Mouse (Mus musculus): ENCODE measurements at regions not wholly inside any gene's neighbourhood (a gene's known extent, or its start where the extent isn't known, plus 50 kb on each side); places are given as distances from the start of the nearest gene placed in this dataset.

DNA sequence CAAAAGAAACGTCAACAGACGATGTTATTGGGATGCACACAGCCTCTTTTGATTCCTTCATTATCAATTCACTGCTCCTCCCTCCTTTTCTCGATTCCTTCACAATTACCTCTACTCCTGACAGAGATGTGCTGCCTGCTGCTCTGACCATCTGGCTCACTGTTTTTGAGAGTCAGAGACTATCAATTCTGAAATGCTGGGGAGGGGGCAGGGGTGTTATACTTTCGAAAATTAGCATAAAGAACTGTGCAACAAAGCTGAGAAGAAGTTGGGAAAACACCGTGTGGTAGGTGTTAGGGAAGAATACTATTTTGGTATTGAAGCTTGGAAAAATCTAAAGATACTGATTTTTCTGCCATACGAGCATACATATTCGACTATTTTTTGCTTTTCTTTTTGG is 96.4 kb downstream of the Nedd1 start:
- DNase-seq (ENCODE audit: low spot score in 2 of 2) = peak in 1 of 2 experiments; percentile 55

- peak in 1 of 2 experiments; percentile 9 for DNase-seq (ENCODE audit: low spot score in 2 of 2)
Observed at GRCm38 (mm10) chr10:92615684-92616379, 106.4 kb downstream of the Nedd1 start.

GRCm38 (mm10) chr10:92614341-92614740 is 107.9 kb downstream of the Nedd1 start:
- DNase-seq (ENCODE audit: low spot score in 2 of 2) = no peak

DNA sequence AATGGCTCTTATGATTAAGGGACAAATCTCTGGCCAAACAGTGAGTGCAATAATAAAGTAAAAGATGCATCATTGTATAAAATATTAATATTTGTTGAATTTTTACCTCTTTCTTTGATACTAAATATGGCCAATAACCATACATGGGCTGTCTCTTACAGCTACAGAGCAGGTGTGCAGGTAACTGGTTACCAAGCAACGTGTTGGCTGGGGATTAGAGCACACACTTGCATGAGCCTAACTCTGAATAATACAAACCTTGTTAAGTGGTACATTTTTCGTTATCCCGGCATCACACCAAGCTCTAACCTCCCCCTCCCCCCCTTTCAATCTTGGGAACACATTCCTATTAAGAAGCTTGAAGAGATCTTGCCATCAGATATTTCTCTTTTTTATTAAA is 111.2 kb downstream of the Nedd1 start:
- DNase-seq (ENCODE audit: low spot score in 2 of 2) = no peak

- DNase-seq (ENCODE audit: low spot score in 2 of 2) = peak; percentile 30 to 40
Observed at GRCm38 (mm10) chr10:92606761-92607160, 115.5 kb downstream of the Nedd1 start.

- DNase-seq (ENCODE audit: low spot score in 2 of 2) = no peak
Observed at GRCm38 (mm10) chr10:92605646-92606045, 116.6 kb downstream of the Nedd1 start.

- no peak for DNase-seq (ENCODE audit: low spot score in 2 of 2)
Observed at GRCm38 (mm10) chr10:92600116-92600515, 122.1 kb downstream of the Nedd1 start.

DNA sequence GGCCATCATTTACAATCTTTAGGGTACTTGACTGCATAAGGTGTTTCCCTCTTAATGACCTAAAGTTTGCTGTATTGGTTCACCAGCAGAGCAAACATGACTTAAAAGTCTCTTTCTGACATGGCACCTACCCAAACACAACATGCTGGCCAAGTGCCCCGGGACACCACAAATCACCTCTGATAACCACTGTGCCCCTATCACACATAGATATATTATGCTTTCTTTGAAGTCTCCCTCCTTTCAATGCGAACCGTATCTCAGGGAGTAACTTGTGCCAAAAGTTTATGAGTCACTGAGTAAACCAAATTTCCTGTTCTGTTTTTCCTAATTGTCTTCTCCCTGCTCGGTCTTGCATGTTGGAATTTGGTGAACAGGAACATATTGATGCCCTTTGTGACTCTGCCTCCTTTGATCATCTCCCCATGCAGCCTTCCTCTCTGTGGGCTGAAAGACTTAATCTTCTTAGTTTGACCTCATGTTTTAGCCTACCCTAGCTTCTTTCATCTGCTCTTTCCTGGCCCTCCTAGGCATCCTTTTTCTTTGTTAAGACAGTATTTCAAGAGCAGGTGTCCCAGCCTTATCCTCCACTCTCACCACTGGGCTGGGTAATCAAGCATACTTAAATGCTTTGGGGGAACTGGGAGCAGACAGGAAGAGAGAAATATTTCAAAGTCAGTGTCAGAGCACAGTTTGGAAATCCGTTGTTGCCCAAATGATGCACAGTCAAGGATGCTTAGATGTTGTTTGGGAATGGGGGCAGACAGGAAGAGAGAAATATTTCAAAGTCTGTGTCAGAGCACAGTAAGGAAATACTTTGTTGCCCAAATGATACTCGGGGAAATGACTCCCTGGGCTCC is 126.5 kb downstream of the Nedd1 start:
- DNase-seq (ENCODE audit: low spot score in 2 of 2) = no peak

- DNase-seq (ENCODE audit: low spot score in 2 of 2) = no peak
Observed at GRCm38 (mm10) chr10:92593947-92594460, 128.2 kb downstream of the Nedd1 start.

DNA sequence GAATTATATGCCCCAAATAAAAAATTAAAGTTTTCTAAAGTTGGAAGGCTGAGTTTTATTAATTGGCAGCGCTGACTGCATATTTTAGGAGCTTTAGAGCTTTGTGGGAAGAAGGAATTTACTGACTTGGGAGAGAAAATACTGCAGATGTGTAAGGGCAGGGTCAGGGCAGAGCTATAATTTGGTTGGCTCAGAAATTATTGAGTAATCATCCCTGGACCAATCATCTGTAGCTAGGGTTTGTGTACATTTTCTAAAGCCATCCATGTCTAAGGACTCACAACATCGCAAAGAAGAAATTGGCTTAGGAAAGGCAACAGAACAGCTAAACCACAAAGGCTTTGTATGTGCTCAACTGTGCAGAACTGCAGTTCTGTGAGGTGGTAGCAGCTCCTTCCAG is 143.3 kb downstream of the Nedd1 start:
- no peak for DNase-seq (ENCODE audit: low spot score in 2 of 2)

- DNase-seq (ENCODE audit: low spot score in 2 of 2) = no peak
Observed at GRCm38 (mm10) chr10:92570496-92570895, 151.7 kb downstream of the Nedd1 start.

DNA sequence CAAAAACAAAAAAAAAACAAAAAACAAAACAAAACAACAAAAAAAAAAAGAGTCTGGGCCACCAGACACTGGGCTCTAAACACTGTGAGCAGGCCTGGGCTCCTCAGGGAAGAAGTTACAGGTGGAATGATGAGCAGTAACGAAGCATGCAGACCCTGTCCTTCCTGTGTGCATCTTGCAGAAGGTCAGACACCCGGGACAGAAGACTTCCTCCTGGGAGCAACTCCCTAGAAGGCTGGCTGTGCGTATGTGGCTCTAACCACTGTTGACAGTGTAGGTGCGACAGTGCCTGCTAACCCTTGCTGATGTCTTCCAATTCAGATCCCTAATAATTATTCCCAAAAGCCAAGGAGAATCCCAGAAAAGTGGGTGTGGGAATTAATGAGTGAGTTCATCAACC is 164.8 kb downstream of the Nedd1 start:
- DNase-seq (ENCODE audit: low spot score in 2 of 2) = no peak

DNA sequence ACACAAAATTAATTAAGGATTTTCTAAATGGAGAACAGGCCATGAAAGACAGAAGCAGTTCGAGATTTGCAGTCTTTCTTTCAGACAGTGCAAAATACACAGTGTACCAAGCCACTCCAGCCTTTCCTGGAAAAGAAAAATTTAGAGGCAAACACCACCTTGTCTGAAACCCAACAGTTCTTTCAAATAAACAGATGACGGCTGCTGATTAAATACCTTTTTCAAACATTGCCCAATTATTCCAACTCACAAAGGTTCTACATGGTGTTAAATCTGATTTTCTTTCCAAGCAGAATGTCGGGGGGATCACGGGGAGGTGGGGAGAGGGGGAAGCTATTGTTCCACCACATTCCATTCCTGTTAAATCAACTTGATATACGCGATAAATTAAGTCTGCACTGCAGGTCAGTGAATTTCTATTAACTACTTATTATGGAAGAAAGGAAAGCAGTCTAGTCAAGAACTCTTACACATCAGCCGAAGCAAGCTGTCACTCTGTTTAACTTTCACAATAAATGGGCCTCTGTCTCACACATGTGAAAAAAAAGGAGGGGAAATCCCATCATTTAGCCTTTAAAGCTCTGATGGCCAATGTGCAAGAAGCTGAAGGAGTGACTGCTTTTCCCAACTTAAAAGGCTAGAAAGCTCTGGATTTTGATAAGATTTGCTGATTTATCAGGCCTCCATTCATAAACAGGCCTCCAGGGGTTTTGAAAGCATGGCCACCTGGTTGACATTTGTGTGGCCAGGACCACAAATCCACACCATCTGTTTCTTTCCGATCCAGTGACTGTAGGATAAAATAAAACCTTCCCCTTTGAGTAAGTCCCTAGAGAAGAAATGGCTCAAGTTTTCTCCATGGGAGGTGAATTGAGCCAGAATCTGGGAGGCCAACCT is 165.4 kb downstream of the Nedd1 start:
- no peak for DNase-seq (ENCODE audit: low spot score in 2 of 2)

DNA sequence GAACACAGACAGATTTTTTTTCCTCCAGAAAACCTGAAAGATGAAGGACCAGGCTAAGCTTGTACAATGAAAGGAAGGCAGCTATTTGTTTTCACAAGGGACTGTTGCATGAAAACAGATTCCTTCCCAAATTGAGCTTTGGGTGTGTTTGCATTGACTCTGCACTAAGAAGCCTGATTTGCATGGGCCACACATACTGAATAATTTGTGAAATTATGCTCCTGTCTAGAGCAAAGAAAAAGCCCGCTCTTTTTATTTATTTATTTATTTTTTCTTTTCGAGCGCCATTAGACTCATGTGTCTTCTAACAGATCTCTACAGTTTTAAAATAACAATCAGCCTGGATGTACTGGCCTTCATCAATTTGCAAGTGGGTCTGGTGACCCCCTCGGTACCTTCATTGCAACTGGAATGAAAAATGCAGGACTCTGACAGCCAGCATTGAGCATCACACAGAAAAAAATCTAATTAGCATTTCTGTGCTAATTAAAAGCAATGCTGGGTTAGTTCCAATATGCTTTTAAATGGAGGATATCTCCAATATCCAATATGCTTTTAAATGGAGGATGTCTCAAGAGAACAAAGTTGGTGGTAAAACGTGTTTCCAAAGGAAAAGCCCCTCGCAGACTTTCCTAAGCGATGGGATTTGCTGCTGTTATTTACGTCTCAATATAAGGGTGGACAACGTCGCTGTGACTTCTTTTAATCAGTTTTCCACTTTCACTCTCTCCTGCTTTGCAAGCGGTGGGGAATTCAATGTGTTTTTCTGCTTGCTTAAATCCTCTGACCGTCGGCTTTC is 166.3 kb downstream of the Nedd1 start:
- no peak for DNase-seq (ENCODE audit: low spot score in 2 of 2)

DNA sequence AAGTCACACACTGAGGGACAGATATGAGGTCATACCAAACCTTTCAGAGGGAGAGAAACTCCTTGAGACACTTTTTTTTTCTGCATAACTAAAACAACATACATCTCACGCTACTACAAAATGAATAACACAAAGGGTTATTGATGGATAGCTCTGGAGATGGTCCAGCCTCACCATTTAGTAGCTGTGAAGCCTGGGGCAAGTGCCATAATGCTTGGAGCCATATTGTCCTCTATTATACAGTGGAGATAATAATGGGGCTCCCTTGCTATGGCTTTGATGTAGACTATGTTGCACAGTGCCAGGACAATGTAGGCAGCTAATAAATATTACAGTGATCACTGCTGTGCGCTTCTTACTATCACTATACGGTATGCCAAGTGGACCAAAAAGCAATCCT is 168.3 kb downstream of the Nedd1 start:
- DNase-seq (ENCODE audit: low spot score in 2 of 2) = no peak

DNA sequence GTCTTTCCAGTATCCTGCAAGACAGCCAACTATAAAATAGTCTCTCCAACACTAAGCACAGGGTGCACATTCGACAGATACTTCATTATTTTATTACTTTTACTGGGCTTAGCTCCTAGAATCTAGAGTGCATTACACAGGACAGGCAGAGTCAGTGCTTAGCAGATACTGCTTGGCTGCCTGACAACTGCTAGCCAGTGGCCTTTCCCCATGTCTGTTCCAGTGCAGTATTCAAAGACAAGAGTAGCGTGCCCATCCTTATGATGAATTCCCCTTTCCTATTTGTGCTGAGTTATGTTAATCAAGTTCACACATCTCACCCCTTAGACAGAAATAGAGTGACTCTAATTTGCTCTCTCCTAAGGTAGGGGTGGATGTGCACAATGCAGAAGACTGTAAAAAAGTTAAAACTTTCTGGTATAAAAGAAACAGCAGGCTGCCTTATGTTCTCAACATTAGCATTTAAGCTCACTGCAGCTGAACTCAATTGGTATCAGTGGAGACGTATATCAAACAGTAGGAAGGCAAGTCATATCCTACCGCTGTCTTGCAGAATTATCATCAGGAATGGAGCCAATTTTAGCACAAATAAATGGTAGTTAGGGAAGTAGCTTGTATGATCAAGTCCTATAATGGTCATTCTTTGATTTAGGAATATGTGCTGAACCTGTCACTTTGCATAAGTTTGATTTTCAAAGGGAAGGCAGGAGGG is 173.2 kb downstream of the Nedd1 start:
- DNase-seq (ENCODE audit: low spot score in 2 of 2) = no peak

- DNase-seq (ENCODE audit: low spot score in 2 of 2) = no peak
Observed at GRCm38 (mm10) chr10:92538433-92538832, 183.8 kb downstream of the Nedd1 start.

DNA sequence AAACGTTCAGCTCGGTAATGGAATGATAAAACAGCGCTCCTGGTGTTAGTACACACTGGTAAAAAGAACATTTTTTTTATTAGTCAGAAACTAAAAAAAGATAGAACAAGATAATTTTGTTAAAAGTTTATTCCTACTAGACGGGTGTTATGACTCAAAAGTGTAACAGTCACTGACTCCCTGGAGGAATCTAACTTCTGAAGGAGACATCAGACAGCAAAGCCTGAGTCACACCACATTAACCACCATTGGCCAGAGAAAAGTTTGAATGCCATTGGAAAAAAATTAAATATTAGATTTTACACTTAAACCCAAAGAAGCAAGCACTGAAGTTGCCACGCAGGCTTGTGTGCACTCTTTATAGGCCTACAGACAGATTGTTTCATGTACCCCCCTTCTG is 205.3 kb downstream of the Nedd1 start:
- DNase-seq (ENCODE audit: low spot score in 2 of 2) = no peak

DNA sequence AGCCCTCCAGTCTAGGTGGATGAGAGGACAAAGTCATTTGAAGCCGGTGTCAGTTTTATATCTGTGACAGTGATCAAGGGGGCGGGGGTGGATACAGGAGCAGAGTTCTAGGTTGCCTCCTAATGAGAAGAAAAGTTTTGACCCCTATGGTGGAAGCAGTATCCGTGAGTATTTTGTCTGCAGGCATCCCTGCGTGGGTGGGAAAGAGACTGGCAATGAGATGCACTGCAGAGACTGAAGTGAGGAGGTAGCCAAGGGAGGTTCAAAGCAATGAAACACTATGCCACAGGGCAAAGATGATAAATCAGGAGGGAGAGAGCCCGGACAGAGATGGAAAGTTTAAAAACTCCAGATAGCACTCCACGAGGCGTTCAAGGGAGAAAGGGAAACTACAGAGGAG is 210.5 kb downstream of the Nedd1 start:
- no peak for DNase-seq (ENCODE audit: low spot score in 2 of 2)

- peak; percentile 5 to 28 for DNase-seq (ENCODE audit: low spot score in 2 of 2)
Observed at GRCm38 (mm10) chr10:92510677-92511076, 211.5 kb downstream of the Nedd1 start.

All from frontal cortex, postnatal 36 days (tissue).